Mouse (Mus musculus) thymus, adult 18-20 months (tissue): ENCODE results near the gene Cox20.
A peak's percentile ranks its signal among the peaks of the same experiment; 100 is the strongest.
"Not testable (repeated sequence)": the region's sequence is repeated elsewhere in the genome, so short reads cannot be mapped to it uniquely, and the experiment has no call there.

Experiments
- DNase-seq, 2 experiments: peaks; one replicate each; pipeline ENCODE4 v3.0.0; 2022; ENCODE audit warnings: mixed read lengths in 2 of 2

Cox20 gene

DNA sequence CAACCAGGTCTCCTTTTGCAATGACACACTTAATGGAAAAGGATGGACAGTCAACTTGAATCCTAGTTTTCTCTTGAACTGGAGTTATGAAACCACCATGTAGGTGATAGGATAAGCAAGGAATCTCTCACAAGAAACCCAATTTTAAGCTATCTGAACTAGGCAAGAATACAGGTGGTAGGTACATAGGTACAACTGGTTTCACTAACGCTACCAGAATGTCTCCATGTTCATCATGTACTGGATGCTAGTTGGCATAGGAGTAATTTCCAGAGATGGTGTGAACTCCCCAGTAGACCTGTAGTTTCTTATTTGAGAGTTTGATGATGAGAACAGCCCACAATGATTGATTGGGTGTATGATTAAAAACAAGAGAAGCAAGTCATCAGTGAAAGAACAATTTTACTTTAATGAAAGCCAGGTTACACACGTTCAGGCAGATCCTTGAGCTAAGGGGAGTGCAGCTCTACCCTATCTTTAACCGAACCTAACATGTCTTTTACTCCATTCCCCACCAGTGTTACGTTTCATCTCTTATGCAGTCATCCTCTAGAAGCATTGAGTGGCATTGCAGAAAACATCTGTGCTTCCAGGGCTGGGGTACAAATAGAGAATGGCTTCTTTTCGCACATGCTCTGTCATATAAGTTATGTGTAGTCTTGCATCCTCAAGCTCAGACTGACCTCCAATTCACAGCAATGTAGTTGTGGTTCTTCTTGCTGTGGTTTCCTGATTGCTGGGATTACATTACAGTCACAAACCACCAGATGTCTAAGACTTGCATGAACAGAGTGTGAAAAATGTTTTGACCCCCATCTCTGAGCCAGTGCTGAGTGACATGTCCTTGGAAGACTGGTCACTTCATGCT, 2.0 kb downstream of the Cox20 start:
- DNase-seq: no peak

DNA sequence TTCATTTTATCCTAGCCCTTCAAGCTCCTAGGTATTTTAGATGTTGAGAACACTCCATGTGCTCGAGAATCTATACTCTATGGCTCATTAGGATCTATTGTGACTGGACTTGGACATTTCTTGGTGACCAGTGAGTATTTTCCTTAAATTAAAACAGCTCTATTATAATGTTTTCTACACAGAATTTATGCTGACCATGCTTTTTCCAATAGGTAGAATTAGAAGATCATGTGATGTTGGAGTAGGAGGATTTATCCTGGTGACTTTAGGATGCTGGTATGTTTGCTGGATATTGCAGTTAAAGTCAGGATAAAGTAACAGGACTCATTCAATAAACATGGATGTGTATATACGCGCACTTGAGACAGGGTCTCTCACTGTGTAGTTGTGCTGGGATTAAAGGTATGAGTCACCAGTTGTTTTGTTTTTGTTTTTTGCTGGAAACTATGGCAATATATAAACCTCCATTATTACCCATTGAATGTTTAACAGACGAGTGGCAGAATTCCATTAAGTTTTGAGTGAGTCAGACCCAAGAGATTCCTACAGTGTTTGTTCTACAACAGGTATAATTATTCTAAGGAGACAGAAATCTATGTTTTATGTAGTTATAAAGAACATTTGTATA, 2.9 kb downstream of the Cox20 start:
- no peak for DNase-seq

- no peak for DNase-seq
These were observed 4.3 kb downstream of the Cox20 start for GRCm38 (mm10) chr1:178323235-178323634.

- DNase-seq: no peak
These were observed 5.6 kb downstream of the Cox20 start for GRCm38 (mm10) chr1:178324568-178324967.

DNA sequence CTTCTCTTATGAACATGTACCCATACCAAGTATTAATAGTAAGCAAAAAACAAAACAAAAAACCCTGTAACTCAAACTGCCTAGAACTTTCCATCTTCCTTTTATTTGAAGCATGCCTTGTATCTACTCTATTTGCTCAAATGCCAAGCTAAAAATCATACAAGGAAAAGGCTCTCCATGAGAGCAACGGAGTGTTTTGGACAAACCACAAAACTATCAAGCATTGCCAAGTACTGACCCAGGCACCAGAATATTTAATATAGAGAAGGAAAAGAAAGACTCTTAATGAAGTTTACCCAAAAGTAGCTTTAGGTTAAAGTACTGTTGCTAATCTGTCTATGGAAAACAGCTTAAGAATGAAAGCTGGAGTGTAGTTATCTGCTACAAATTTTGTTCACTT, 7.4 kb downstream of the Cox20 start:
- no peak for DNase-seq

DNA sequence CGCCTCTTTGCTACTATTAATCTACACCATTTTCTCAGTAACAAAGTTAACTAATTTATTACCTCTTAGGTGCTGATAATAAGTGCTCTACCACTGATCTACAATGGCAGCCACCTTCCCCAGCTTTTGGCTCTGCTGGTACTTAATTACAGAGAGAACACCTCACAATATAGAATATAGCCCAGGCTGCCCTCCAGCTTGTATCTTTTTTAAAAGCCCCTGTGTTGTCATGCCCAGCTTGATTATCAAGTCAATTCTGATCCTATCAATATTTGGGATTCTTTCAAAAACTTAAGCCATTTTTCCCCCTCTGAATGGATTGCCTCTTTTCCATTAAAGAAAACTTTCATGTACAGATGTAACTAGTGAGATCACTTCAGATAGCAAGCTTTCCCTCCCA, 8.0 kb downstream of the Cox20 start:
- DNase-seq: no peak

DNA sequence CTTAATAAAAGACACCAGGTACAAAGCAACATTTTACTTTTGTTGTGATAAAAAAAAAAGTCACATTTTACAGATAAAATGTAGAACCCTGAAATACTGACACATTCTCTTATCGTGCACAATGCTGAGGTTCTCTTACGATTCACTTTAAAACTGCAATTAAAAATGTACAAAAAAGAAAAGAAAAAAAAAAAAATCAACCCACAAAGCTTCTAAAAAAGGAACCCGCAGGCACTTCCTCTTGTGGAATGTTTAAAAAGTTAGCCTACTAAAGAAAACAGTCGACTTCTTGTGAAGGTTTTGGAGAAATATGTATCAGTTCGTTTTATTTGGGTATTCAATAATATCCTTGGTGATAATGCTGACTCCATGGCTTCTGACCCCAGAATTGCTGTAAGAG, 10.1 kb downstream of the Cox20 start:
- DNase-seq: no peak

GRCm38 (mm10) chr1:178329946-178330345, 11.0 kb downstream of the Cox20 start:
- no peak for DNase-seq

- peak in 1 of 2 experiments; percentile 16 for DNase-seq
These were observed 16.9 kb downstream of the Cox20 start for GRCm38 (mm10) chr1:178335860-178336261.

DNA sequence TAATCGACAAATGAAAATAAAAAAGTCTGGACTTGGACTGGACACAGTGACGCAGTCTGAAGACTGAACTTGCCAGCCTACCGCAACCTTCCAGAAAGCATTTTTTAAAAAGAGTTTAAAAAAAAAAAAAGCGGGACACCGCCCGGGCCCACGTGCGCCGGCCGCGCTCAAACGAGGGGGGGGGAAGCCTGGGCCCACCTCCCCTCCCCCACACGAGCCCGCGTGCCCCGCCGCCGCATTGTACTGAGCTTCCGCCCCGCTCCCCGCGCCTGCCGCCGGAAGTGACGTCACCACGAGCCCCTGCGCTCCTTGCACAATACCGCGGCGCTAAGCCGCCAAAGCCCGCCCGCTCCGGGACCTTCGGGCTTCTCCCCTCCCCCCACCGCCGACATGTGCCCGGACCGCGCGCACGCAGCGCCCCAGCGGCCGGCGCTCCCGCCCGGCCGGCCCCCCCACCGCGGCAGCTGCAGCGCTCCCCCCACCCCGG, 17.4 kb downstream of the Cox20 start:
- DNase-seq: peak; percentile 92 to 94

DNA sequence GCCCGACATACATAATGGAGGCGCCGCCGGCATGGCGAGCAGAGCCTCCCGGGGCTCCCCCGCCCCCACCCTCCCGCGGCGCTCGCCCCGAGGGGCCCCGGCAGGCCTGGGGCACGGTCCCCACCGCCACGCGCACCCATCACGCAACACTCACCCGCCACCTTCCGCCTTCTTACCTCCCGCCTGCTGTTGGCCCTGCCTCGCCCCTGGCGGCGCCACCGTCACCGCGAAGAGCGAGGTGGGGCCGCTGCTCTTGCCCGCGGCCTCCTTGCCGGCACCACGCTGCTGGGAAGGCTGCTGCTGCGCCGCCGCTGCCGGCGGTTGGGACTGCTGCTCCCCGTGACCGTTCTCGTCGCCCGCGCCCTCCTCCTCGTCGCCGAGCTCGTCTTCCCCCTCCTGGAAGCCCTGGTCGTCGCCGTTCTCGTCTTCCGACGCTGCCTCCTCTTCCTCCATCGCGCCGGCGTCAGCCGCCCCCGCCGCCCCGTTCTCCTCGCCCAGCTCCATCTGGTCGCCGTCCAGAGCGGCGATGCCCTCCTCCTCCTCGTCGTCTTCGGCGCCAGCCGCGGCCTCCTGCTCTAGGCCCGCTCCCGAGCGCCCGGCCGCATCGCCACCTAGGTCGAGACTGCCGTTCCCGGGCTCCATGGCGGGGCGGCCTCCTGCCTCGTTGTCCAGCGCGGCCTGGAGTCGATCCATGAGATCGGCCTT, 18.0 kb downstream of the Cox20 start:
- peak; percentile 46 to 59 for DNase-seq

- peak; percentile 90 for DNase-seq
These were observed 18.8 kb downstream of the Cox20 start, which contains the start of gene Hnrnpu for GRCm38 (mm10) chr1:178337551-178338317. TSS of gene Hnrnpu (minus strand) at chr1:178337797.

DNA sequence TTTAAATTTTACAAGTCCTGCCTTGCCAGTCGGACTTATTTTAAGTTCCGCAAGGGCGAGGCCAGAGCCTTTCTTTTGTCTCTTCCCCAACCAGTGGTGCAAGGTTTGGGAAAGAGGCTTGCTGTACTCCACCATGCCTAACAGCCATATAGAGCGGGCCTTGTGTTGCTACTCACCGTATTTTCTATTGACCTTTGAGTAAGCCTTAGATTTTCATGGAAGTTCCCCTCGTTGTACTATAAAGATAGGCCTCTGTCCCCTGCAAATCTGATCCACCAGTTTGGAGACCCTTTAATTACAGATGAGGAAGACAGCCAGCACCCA, 19.4 kb downstream of the Cox20 start:
- DNase-seq: peak in 1 of 2 experiments; percentile 23

DNA sequence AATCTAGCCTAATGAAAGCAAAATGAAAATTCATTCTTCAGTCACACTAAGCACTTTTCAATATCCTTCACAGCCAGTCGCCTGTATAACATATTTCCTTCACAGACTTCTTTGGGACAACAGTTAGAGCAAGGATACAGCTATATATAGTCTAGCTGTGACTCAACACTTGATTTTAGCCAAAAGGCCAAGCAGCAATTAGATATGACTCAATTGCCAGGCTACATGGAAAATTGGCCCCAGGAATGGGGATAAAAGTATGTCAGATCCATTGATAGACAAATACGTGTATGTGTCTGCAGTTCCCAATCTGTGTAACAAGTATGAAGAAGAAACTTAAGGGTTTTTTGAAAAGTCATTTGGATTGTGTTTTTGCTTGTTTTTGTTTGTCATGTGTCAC, 21.3 kb downstream of the Cox20 start:
- no peak for DNase-seq

- no peak for DNase-seq
These were observed 22.5 kb downstream of the Cox20 start for GRCm38 (mm10) chr1:178341435-178341834.

DNA sequence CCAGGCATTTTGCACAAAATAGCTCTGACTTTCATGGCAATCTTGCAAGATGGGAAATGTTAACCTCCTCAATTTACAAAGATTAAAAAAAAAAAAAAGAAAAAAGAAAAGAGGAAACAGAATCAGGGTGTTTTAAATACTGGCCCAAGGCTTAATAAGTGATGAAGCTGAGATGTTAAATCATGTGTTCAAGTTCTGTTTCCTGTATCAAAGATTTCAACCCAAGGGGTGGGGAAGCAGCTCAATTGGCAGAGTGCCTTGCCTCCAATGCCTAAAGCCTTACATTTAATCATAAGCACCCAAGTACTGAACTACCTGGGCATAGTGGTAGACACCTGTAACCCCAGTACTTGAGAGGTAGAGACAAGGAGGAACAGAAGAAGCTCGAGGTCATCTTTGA, 23.1 kb downstream of the Cox20 start:
- no peak for DNase-seq

DNA sequence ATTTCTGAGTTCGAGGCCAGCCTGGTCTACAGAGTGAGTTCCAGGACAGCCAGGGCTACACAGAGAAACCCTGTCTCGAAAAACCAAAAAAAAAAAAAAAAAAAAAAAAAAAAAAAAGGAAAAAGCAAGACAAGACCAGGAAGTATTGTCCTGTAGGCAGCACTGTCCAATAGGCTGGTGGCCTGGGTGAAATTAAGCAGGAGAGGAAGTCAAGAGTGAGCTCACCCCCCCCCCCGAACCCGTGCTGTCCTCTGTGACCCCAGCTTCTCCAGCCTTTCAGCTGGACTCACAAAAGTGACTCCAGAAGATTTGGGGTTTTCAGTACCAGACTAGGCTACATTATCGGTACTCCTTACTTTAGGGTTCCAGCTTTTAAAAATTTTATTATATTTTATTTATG, 23.7 kb downstream of the Cox20 start:
- DNase-seq: no peak

DNA sequence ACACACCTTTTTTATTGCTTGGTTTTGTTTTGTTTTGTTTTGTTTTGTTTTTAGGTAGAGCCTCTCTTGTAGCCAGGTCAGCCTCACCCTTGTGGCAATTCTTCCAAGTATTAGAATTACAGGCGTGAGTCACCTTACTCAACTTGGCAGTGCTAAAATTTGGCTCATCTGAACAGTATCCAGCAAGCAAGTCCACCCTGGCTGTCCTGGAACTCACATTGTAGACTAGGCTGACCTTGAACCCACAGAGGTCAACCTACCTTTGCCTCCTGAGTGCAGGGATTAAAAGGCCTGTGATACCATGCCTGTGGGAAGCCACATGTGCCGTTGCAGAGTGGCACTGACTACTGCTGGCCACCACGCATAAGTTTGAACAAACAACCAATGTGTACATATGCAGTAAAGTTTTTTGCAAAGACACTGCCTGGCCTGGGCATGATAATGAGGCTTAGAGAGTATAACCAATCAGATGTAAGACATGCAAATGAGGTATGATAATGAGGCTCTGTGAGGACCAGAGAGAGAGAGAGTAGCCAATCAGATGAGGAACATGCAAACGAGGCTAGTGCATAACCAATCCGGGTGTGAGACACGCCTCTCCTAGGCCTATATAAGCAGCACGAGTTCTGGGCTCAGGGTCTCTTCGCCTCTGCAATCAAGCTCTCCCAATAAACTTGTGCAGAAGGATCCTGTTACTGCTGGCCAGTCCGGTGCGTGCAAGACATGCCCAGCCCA, 25.3 kb downstream of the Cox20 start:
- DNase-seq: not testable (repeated sequence)

GRCm38 (mm10) chr1:178350792-178351191, 31.9 kb downstream of the Cox20 start:
- DNase-seq: no peak

DNA sequence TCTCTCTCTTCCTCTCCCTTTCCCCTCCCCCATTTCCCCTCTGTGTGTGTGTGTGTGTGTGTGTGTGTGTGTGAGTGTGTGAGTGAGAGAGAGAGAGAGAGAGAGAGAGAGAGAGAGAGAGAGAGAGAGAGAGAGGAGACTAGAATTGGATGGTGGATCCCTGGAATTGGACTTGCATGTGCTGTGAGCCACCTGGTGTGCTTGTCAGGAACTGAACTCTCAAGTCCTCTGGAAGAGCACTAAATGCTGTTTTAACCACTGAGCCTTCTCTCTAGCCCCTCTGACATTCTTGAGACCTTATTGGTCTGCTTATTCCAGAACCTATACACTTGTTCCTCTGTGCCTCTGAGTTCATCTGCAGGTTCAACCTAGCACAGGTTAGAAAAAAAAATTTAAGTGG, 32.7 kb downstream of the Cox20 start:
- DNase-seq: no peak

DNA sequence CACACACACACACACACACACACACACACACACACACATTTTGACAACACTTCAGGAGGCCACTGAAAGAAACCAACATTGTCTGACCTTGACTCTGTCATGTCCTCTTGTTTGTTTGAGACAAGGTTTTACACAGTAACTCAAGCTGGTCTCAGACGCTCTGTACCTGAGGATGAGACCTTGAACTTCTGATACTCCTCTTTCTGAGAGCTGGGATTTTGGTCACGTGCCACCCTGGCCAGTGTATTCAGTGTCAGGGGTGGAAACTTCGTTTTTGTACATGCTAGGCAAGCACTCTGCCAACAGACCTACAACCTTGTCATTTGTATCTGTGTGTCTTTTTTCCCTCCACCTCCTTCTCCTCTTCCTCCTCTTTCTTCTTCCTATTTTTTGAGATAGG, 35.6 kb downstream of the Cox20 start:
- no peak for DNase-seq
